Mouse (Mus musculus) forebrain, embryonic 11.5 days (tissue): ENCODE results near the gene Cd200r1. TPM values are rescaled to one million over a fixed set of nuclear protein-coding genes. Genes with fewer than 3 reads are reported as not detected.
"Not testable (repeated sequence)": the region's sequence is repeated elsewhere in the genome, so short reads cannot be mapped to it uniquely, and the experiment has no call there.

Experiments used
- ATAC-seq: fragments of 200-750 bp; cut with Nextera tagmentation; replicated peaks from 2 replicates; pipeline ENCODE4 v1.8.0; 2017; ENCODE audit warnings: moderate TSS enrichment; ENCODE audit not compliant: low FRiP score
- DNase-seq: peaks from one replicate; pipeline ENCODE4 v3.0.0-alpha.2; 2017; ENCODE audit warnings: low spot score
- H3K27ac ChIP-seq: fragments of 300-500 bp; sonication (generic); 2 replicates; pipeline ENCODE4 v1.5.1; 2014; ENCODE audit warnings: low read depth, low read length
- H3K27me3 ChIP-seq: fragments of 300-500 bp; sonication (generic); 2 replicates; pipeline ENCODE4 v1.6.1; 2014; ENCODE audit warnings: mild to moderate bottlenecking, low read length, mixed read lengths; ENCODE audit not compliant: control insufficient read depth, insufficient read depth
- H3K36me3 ChIP-seq: fragments of 300-500 bp; sonication (generic); 2 replicates; pipeline ENCODE4 v1.6.1; 2014; ENCODE audit warnings: mild to moderate bottlenecking, low read length, moderate library complexity, mixed read lengths; ENCODE audit not compliant: control insufficient read depth, insufficient read depth
- H3K4me1 ChIP-seq: fragments of 300-500 bp; sonication (generic); replicated peaks from 2 replicates; pipeline ENCODE4 v1.6.1; 2014; ENCODE audit warnings: low read length, mixed read lengths; ENCODE audit not compliant: control insufficient read depth, insufficient read depth
- H3K4me2 ChIP-seq: fragments of 300-500 bp; sonication (generic); 2 replicates; pipeline ENCODE4 v1.6.1; 2014; ENCODE audit warnings: low read depth, mild to moderate bottlenecking, low read length, moderate library complexity, mixed read lengths; ENCODE audit not compliant: severe bottlenecking
- H3K4me3 ChIP-seq: fragments of 300-500 bp; sonication (generic); 2 replicates; pipeline ENCODE4 v1.5.1; 2014; ENCODE audit warnings: low read depth, low read length
- H3K9ac ChIP-seq: fragments of 300-500 bp; sonication (generic); 2 replicates; pipeline ENCODE4 v1.6.1; 2014; ENCODE audit warnings: low read length
- H3K9me3 ChIP-seq: fragments of 300-500 bp; sonication (generic); 2 replicates; pipeline ENCODE4 v1.6.1; 2016; ENCODE audit warnings: low read length, mixed read lengths; ENCODE audit not compliant: control insufficient read depth
- WGBS: fragments of 180-500 bp; shearing (Covaris S2); extraction: QIAGEN DNeasy Blood & Tissue Kit; methylation state at CpG from one replicate; pipeline ENCODE4 v1.1.7; 2014; 5-methylcytosine and 5-hydroxymethylcytosine counted together
- polyA plus RNA-seq: library from polyadenylated mRNA; unstranded; fragments of >200 nt; fragmentation: Nextera tagmentation; extraction: Ambion mirVana; gene quantifications from 2 replicates; pipeline ENCODE4 v1.2.1, GENCODE M21; 2014

Gene Cd200r1
- polyA plus RNA-seq, 1 experiment from 2014 or later, result 0.55 TPM

- WGBS, result 87% methylated on average over 3 of the region's 3 CpGs
- Histone ChIP-seq H3K4me2 (no peak within 1 kb of the TSS), H3K27ac (no peak within 1 kb of the TSS), H3K9ac (no peak within 1 kb of the TSS), H3K4me1 (no peaks in the 10 kb centered on the region), H3K27me3 (no peaks in the 10 kb centered on the region), H3K36me3 (no peaks in the 10 kb centered on the region), H3K9me3 (no peaks in the 10 kb centered on the region), H3K4me3 (no peak within 1 kb of the TSS)
- DNase-seq (no peak), ATAC-seq (no peak)
Observed at GRCm38 (mm10) chr16:44811544-44811943, 46.0 kb downstream of the Cd200r1 start, which contains the start of gene Cd200r4. Gene Cd200r4, plus strand, starts transcription at chr16:44811733.

GRCm38 (mm10) chr16:44812468-44813065, 47.0 kb downstream of the Cd200r1 start:
- H3K27me3 ChIP-seq, result no peaks in the 10 kb centered on the region
- WGBS, result 89% methylated on average over 6 of the region's 6 CpGs
- DNase-seq (no peak), ATAC-seq (no peak)
- no peak overlapping the region for H3K4me2 ChIP-seq
- H3K9ac ChIP-seq, result no peak overlapping the region
- no peaks in the 10 kb centered on the region for H3K4me1 ChIP-seq
- no peak overlapping the region for H3K4me3 ChIP-seq
- no peaks in the 10 kb centered on the region for H3K36me3 ChIP-seq
- no peaks in the 10 kb centered on the region for H3K9me3 ChIP-seq
- no peak overlapping the region for H3K27ac ChIP-seq

GRCm38 (mm10) chr16:44818010-44818409, 52.5 kb downstream of the Cd200r1 start:
- H3K36me3 ChIP-seq, result no peaks in the 10 kb centered on the region
- H3K27ac ChIP-seq, result no peak overlapping the region
- no peak overlapping the region for H3K4me2 ChIP-seq
- H3K9ac ChIP-seq, result no peak overlapping the region
- H3K4me1 ChIP-seq, result no peaks in the 10 kb centered on the region
- WGBS, result 63% methylated on average over 1 of the region's 1 CpGs
- no peaks in the 10 kb centered on the region for H3K27me3 ChIP-seq
- no peak overlapping the region for H3K4me3 ChIP-seq
- H3K9me3 ChIP-seq, result no peaks in the 10 kb centered on the region
- no peak for DNase-seq
- no peak for ATAC-seq

- WGBS, result 91% methylated on average over 4 of the region's 4 CpGs
- no peaks in the 10 kb centered on the region for H3K4me1 ChIP-seq
- H3K4me2 ChIP-seq, result no peak overlapping the region
- H3K27ac ChIP-seq, result no peak overlapping the region
- H3K4me3 ChIP-seq, result no peak overlapping the region
- H3K36me3 ChIP-seq, result no peaks in the 10 kb centered on the region
- H3K9me3 ChIP-seq, result no peaks in the 10 kb centered on the region
- DNase-seq (no peak), ATAC-seq (no peak)
- no peak overlapping the region for H3K9ac ChIP-seq
- H3K27me3 ChIP-seq, result no peaks in the 10 kb centered on the region
Observed at GRCm38 (mm10) chr16:44820545-44820944, 55.0 kb downstream of the Cd200r1 start.

- H3K27me3 ChIP-seq, result no peaks in the 10 kb centered on the region
- no peak overlapping the region for H3K27ac ChIP-seq
- H3K9ac ChIP-seq, result no peak overlapping the region
- 84% methylated on average over 3 of the region's 3 CpGs for WGBS
- no peaks in the 10 kb centered on the region for H3K4me1 ChIP-seq
- DNase-seq (no peak), ATAC-seq (no peak)
- H3K4me3 ChIP-seq, result no peak overlapping the region
- H3K9me3 ChIP-seq, result no peaks in the 10 kb centered on the region
- H3K4me2 ChIP-seq, result no peak overlapping the region
- no peaks in the 10 kb centered on the region for H3K36me3 ChIP-seq
Observed at GRCm38 (mm10) chr16:44832286-44832685, 66.8 kb downstream of the Cd200r1 start.

- WGBS, result 47% methylated on average over 2 of the region's 2 CpGs
- not testable (repeated sequence) for DNase-seq, H3K4me2 ChIP-seq, ATAC-seq, H3K27ac ChIP-seq, H3K27me3 ChIP-seq, H3K4me1 ChIP-seq, H3K36me3 ChIP-seq, H3K4me3 ChIP-seq, H3K9me3 ChIP-seq, H3K9ac ChIP-seq
Observed at GRCm38 (mm10) chr16:44833189-44833588, 67.7 kb downstream of the Cd200r1 start.

Other genes with a start within 250 kb of the Cd200r1 start
- 35.6 and 35.9 TPM in 2 replicates for gene Boc, start 206.8 kb upstream of the Cd200r1 start, polyA plus RNA-seq
- 11.9 and 13.2 TPM in 2 replicates for gene Nepro, start 41.4 kb upstream of the Cd200r1 start, polyA plus RNA-seq
- 29.6 and 34.2 TPM in 2 replicates for gene Gtpbp8, start 19.4 kb upstream of the Cd200r1 start, polyA plus RNA-seq
- 0.32 TPM in 1 of 2 replicates, not detected in the other for gene Cd200r4, start 46.0 kb downstream of the Cd200r1 start, polyA plus RNA-seq
- gene Cd200r2, start 101.4 kb downstream of the Cd200r1 start, polyA plus RNA-seq, result not detected in 2 replicates
- not detected in 2 replicates for gene Cd200r3, start 177.9 kb downstream of the Cd200r1 start, polyA plus RNA-seq